Mouse (Mus musculus): ENCODE results near the gene Arhgef25.
"Not testable (repeated sequence)": the region's sequence is repeated elsewhere in the genome, so short reads cannot be mapped to it uniquely, and the experiment has no call there.

The Arhgef25 gene

DNA sequence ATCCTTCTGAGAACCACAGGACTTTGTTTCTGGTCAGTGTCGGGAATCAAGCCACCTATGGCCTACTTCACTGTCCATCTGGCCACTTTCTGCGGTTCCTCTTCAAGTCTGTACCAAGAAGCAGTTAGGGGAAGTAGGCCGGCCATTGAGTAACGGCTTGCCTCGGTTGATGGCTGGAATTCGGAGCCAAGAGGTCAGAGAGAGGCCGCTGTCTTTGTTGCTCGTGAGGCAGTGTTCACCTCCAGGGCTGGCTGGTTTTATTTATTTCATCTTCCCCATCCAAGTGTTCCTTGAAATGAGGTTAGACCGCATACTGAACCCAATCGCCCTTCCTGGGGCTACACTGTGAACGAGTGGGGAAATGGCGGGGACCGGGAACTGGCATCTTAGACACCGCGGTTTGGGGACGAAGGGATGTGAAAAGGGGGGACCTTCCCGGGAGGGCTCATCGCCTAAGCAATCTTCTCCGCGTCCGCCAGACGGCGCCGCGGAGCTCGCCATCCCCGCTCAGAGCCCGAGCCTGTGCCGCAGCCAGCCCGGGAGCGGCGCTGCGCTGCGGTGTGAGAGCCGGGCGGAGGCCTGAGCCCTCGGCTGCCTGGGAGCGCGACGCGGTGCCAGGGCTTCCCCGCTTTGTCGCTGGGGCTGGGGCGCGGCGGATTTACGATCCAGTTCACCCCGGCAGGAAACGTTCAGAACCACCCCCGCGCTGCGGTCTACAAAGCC is 25.1 kb downstream of the Arhgef25 start, which contains the start of gene B4galnt1:
Gene B4galnt1 (plus strand): TSS at position 595 of the 723 bp plus-strand sequence.
- peak; percentile 76 for DNase-seq

DNA sequence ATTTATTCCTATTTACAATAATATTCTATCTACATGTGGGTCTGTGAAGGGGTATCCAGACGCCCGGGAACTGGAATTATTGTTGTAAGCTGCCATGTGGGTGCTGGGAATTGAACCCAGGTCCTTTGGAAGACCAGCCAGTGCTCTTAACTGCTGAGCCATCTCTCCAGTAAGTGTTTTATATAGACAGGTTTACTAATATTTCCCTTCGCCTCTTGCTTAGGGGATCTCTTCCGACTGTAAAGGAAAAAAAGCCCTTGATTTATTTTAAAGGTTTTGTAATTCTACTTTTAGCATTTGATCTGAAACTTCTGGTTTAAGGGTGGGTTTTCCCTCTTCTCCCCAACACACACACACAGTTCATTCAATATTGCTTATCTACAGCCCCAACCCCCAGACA is 25.7 kb downstream of the Arhgef25 start:
- no peak for DNase-seq

- not testable (repeated sequence) for DNase-seq
Measured at GRCm38 (mm10) chr10:127162771-127163261, 27.1 kb downstream of the Arhgef25 start.

DNA sequence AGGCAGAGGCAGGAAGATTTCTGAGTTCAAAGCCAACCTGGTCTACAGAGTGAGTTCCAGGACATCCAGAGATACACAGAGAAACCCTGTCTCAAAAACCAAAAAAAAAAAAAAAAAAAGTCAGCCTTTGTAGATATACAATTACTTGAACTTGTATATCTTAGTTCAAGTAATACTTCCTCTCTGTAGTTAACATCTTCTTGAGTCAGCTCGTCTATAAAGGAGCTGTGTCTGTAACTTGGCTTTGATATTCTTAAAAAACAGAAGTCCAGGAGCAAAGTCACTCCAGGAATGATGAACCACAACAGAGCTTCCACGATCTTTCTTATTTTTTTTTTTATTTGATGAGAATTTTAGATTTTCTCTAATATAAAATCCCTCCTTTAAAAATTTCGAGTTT is 29.2 kb downstream of the Arhgef25 start:
- DNase-seq: no peak

GRCm38 (mm10) chr10:127160081-127160480 is 29.8 kb downstream of the Arhgef25 start:
- no peak for DNase-seq

DNA sequence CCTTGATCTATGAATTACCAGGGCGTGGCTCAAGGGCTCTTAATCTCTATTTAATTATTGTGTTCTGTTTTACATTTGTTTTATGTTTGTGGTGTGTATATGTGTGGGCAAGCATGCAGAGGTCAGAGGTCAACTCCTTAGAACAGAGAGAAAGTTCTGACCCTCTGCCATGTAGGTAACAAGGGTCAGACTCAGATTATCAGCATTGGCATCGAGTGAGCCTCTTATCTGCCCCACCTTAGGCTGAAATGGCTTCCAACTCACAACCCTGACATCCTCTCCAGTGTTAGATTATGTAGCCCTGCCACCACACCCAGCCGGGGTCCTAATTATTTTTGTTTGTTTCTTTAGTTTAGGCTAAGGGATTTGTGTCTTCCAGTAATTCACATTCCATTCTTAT is 31.4 kb downstream of the Arhgef25 start:
- no peak for DNase-seq

- DNase-seq: no peak
Measured at GRCm38 (mm10) chr10:127156511-127156910, 33.4 kb downstream of the Arhgef25 start.

DNA sequence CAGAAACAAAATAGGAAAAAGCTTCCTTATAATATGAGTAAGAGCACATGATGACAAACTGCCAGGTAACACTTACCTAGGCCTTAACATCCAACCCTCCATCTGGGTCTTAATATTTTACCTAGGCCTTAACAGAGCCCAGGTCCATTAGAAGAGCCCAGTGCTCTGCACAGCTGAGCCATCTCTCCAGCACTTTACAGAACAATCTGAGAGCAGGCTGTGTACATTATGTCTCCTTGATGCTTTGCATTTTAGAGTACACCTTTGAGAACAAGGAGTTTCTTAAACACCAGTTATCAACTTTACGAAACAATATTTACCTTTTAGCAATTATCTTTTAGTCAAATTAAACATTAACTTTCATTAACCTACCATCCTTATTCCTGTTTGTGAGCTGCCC is 33.8 kb downstream of the Arhgef25 start:
- no peak for DNase-seq

GRCm38 (mm10) chr10:127154652-127155051 is 35.2 kb downstream of the Arhgef25 start:
- DNase-seq: no peak

DNA sequence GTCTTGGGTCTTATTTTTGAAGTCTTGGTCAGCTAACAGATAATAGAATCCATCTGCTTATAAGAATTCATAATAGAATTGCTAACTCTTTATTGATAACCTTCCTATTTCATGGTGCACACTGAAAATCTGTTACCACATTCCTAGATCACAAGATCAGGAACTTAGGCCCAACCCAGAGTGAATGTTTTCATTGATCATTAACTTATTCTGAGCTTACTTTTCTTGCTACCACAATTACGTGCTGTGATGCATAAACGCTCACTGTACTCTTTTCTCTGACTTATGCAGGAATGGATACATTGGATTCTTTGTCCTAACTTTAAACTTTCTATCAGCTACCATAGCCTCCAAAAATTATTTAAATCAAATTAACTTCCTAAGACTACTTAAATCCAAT is 35.6 kb downstream of the Arhgef25 start:
- DNase-seq: no peak

- DNase-seq: no peak
Measured at GRCm38 (mm10) chr10:127153323-127153722, 36.6 kb downstream of the Arhgef25 start.

DNA sequence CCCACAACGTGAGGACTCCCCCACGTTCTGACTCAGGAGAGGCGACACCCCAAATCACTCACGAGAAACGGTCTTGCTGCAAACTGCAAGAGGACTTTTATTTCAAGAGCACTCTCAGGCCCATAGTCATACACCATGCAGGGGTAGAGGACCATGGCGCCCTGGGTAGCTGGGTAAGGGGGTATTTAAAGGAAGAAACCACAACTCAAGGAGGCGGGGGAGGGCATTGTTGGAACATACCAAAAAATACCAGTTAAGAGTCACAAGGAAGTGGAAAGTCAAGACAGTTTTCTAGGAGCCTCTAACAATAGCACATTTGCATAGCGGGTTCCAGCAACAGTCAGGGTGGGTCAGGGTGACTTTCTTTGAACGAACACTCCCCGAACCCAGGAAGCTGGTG is 37.3 kb downstream of the Arhgef25 start:
- DNase-seq: not testable (repeated sequence)

- not testable (repeated sequence) for DNase-seq
Measured at GRCm38 (mm10) chr10:127151233-127151632, 38.6 kb downstream of the Arhgef25 start.

GRCm38 (mm10) chr10:127150471-127150872 is 39.4 kb downstream of the Arhgef25 start:
- peak; percentile 65 for DNase-seq

DNA sequence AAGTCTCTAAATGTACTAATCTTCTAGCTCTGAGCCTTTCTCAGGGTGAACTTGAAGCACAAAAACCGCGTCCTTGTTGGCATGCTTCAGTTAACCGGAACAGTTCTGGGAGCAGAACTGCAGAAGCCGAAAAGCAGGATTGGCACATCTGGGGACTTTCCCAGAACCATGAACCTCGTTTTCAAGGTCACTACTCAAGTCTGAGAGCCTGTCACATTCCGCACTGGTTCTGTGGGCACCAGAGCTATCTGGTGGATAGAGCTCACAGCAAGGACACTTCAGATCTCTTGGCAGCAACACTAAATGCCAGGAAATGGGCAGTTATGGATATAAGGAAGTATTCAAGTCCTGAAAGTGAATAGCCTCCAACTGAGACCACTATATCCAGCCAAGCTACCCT is 42.7 kb downstream of the Arhgef25 start:
- peak; percentile 31 for DNase-seq

DNA sequence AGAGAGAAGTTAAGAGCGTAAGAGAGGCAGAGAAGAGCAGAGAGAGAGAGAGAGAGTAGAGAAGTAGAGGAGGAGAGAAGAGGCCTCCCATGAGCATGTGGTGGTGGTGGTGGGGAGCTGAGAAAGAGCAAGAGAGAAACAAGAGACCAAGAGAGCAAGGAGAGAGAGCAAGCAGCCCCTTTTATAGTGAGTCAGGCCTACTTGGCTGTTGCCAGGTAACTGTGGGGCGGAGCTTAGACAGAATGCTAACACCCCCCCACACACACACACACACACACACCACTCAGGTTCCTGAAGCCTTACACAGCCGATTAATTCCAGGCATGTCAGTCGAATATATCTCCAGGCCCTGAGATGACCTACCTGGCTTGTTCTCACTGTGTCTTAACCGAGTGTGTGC is 44.6 kb downstream of the Arhgef25 start:
- DNase-seq: no peak

- DNase-seq: no peak
Measured at GRCm38 (mm10) chr10:127144536-127144935, 45.3 kb downstream of the Arhgef25 start.

DNA sequence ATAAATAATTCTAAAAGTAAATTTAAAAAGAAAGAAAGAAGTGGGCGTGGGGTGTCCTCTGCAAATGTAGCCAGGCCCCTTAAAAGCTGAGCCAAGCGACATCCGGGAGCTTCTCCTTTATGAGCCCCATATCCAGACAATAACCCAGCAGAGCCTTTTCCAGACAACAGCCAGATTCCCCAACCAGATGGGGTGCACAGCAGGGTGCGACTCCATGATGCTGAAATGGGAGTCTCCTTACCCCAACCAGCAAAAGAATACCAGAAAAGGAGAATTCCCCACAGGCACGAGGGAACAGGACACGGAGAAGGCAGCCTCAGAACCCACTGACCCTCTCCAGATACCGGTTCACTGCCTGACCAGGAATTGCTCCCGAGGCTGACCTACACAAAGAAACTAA is 46.7 kb downstream of the Arhgef25 start:
- no peak for DNase-seq

DNA sequence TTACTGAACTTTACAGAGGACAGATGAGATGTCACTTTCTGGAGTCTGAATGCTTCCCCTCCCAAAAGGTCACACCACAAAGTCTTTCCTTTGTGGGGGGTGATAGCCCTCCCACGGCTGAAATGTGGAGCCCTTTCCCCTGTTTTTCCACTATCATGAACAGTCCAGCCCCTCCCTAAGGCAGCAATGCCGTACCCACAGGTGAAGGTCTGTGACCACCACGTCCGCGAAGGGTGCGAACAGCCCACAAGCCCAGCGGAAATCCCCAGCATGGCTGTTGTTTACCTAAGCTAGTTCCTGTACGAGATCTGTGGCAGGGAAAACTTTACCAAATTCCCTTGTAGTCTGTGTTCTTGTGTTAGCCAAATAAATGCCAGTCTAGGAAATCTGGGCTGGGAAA is 48.4 kb downstream of the Arhgef25 start:
- no peak for DNase-seq

DNA sequence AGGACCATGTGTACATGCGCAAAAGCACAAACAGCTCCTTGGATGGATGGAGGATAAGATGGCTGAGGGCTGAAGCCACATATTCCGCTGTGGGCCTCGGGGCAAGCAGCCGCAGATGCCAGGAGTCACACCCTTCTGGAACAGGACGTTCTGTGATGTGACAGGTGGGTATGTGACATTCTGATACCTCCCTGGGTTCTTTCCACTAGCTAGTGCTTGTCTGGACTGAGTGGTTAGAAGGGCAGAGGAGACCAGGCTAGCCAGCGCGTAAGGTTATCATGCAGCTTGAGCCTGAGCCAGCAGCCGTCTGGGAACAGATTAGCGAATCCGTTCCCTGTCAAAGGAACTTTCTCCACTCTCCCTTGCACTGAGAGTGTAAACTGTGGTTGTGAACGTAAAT is 48.9 kb downstream of the Arhgef25 start:
- DNase-seq: no peak

GRCm38 (mm10) chr10:127138328-127139141 is 51.3 kb downstream of the Arhgef25 start:
- DNase-seq: no peak

- DNase-seq: no peak
Measured at GRCm38 (mm10) chr10:127137896-127138295, 52.0 kb downstream of the Arhgef25 start.

DNA sequence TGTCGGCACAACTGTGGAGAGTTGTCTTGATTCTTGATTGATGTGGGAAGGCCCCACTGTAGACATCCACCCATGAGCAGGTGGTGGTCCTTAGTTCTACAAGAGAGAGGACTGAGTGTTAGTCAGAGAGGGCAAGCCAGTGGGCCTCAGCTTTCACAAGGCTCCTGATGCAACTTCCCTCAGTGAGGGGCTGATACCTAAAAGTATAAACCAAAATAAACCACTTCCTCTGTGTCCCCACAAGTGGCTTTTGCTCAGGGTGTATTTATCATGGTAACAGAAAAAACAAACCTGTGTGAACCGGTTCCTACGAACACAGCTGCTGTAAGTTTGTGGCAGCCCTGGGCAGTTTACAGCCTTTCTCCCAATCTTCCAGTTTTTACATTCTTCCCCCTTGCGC is 53.4 kb downstream of the Arhgef25 start:
- no peak for DNase-seq

Measured in kidney, adult 18-20 months (tissue).